Mouse (Mus musculus) liver, embryonic 15.5 days (tissue): ENCODE results near the gene Recql. TPM values are rescaled to one million over a fixed set of nuclear protein-coding genes. Genes with fewer than 3 reads are reported as not detected.

ENCODE experiments used
- ATAC-seq: fragments of 200-750 bp; cut with Nextera tagmentation; 2 replicates; pipeline ENCODE4 v1.8.0; 2017; ENCODE audit warnings: moderate number of reproducible peaks, mild to moderate bottlenecking, moderate library complexity; ENCODE audit not compliant: insufficient read depth
- H3K27ac ChIP-seq: fragments of 300-500 bp; sonication (generic); replicated peaks from 2 replicates; pipeline ENCODE4 v1.5.1; 2015; ENCODE audit warnings: mild to moderate bottlenecking, inconsistent platforms
- H3K27me3 ChIP-seq: fragments of 300-500 bp; sonication (generic); 2 replicates; pipeline ENCODE4 v1.6.1; 2015; ENCODE audit warnings: mild to moderate bottlenecking, inconsistent platforms
- H3K36me3 ChIP-seq: fragments of 300-500 bp; sonication (generic); replicated peaks from 2 replicates; pipeline ENCODE4 v1.6.1; 2015; ENCODE audit warnings: moderate library complexity, mild to moderate bottlenecking, inconsistent platforms
- H3K4me1 ChIP-seq: fragments of 300-500 bp; sonication (generic); replicated peaks from 2 replicates; pipeline ENCODE4 v1.6.1; 2015; ENCODE audit warnings: inconsistent platforms
- H3K4me2 ChIP-seq: fragments of 300-500 bp; sonication (generic); 2 replicates; pipeline ENCODE4 v1.6.1; 2015; ENCODE audit warnings: moderate library complexity, mild to moderate bottlenecking, inconsistent platforms
- H3K4me3 ChIP-seq: fragments of 300-500 bp; sonication (generic); replicated peaks from 2 replicates; pipeline ENCODE4 v1.5.1; 2015; ENCODE audit warnings: mild to moderate bottlenecking, inconsistent platforms
- H3K9ac ChIP-seq: fragments of 300-500 bp; sonication (generic); 2 replicates; pipeline ENCODE4 v1.6.1; 2015; ENCODE audit warnings: moderate library complexity, mild to moderate bottlenecking, inconsistent platforms
- H3K9me3 ChIP-seq: fragments of 300-500 bp; sonication (generic); replicated peaks from 2 replicates; pipeline ENCODE4 v1.6.1; 2016; ENCODE audit warnings: inconsistent platforms
- WGBS: fragments of 180-500 bp; shearing (Covaris S2); methylation state at CpG from one replicate; pipeline ENCODE4 v1.1.7; 2015; ENCODE audit warnings: mixed read lengths; ENCODE audit not compliant: insufficient replicate concordance; 5-methylcytosine and 5-hydroxymethylcytosine counted together
- polyA plus RNA-seq: library from polyadenylated mRNA; unstranded; fragments of >200 nt; fragmentation: Nextera tagmentation; extraction: Ambion mirVana; gene quantifications from 2 replicates; pipeline ENCODE4 v1.2.1, GENCODE M21; 2015

Gene Recql
- polyA plus RNA-seq, 1 experiment from 2014 or later, result 14.2 TPM

DNA sequence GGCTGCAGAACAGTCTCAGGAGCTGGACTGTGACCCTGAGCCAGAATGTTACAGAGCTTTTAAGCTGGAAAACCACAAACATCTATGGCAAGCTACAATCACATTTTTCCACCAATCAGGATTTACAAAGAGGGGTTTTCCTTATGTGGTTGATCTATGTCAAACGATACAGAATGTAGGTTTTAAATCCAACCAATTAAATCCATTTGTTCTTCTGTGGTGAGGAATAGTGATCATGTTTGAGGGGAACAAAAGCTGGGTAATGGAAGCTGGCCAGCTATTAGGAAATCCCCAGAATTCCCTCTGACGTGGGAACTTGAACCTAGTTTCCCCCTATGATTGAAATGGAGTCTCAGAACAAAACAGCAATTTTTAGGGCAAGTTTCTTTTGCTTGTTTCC lies 47.9 kb downstream of the Recql start:
- no peaks in the 10 kb centered on the region for H3K27me3 ChIP-seq
- no peak overlapping the region for H3K27ac ChIP-seq
- H3K9ac ChIP-seq, result no peak overlapping the region
- WGBS, result 45% methylated on average over 2 of the region's 2 CpGs
- no peaks in the 10 kb centered on the region for H3K4me1 ChIP-seq
- ATAC-seq, result no peak
- no peak overlapping the region for H3K4me2 ChIP-seq
- no peak overlapping the region for H3K4me3 ChIP-seq
- no peaks in the 10 kb centered on the region for H3K9me3 ChIP-seq
- no peaks in the 10 kb centered on the region for H3K36me3 ChIP-seq

DNA sequence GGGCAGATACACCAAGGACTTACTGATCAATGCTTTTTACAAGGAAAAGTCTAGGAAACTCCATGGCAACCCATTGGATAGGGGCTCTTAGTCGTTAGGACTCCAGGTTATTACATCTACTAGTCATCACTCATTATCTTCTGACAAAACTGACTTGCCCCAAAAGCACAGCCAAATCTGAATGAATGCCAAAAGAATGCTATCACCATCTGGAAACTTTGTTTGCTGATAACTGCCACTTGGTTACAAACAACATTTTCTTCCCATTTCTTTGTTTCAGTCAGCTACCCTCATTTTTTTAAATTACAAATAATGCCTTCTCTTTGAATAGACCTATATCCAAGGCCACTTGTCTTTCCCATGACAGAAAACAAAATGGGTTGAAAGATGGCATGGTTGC lies 57.7 kb downstream of the Recql start:
- H3K27me3 ChIP-seq, result no peaks in the 10 kb centered on the region
- no peaks in the 10 kb centered on the region for H3K4me1 ChIP-seq
- H3K4me2 ChIP-seq, result no peak overlapping the region
- H3K36me3 ChIP-seq, result no peaks in the 10 kb centered on the region
- no peak overlapping the region for H3K27ac ChIP-seq
- H3K4me3 ChIP-seq, result no peak overlapping the region
- H3K9me3 ChIP-seq, result no peaks in the 10 kb centered on the region
- 30% methylated on average over 1 of the region's 1 CpGs for WGBS
- no peak overlapping the region for H3K9ac ChIP-seq
- ATAC-seq, result no peak

DNA sequence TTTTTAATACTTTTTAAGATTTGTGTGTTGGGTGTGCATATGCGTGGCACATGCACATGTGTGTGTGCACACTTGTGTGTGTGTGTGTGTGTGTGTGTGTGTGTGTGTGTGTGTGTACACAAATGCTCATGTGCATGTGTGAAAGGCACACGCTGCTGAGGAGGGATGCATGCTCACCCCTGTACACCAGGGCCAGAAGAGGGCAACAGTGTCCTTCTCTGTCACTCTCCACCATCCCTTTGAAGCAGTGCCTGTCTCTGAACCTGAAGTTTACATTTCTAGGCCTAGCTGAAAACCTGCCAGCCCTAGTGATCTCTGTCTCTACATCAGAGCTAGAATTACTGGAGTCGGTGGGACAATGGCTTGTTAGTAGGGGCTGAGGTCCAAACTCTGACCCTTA lies 60.3 kb downstream of the Recql start:
- Histone ChIP-seq H3K27ac (no peak overlapping the region), H3K4me1 (no peaks in the 10 kb centered on the region), H3K27me3 (no peaks in the 10 kb centered on the region), H3K4me2 (no peak overlapping the region), H3K4me3 (no peak overlapping the region), H3K36me3 (no peaks in the 10 kb centered on the region), H3K9ac (no peak overlapping the region), H3K9me3 (no peaks in the 10 kb centered on the region)
- ATAC-seq, result no peak
- 53% methylated on average over 3 of the region's 3 CpGs for WGBS

DNA sequence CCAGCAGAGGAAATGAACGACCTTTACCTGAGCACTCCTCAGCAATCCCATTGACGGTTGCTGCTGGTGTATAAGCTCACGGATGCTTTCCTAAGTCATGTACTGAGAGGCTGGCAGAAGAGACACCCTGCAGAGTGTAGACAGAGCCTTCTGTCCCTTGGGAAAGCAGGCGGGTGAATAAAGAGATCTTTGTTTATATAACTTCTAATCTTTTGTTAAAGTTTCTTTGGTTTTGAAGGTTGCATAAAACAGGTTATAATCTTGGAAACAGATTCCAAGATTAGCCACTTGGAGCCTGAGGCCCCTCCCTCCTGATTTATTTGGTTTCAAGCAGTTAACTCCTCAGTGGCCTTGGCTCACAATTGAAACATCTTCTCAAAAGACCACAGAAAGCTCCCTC lies 64.0 kb downstream of the Recql start, which contains the start of gene Slco1a5:
TSS of gene Slco1a5 (minus strand) at position 101 of the 400 bp plus-strand sequence.
- no peaks in the 10 kb centered on the region for H3K9me3 ChIP-seq
- no peak within 1 kb of the TSS for H3K4me3 ChIP-seq
- ATAC-seq, result no peak
- WGBS, result 36% methylated on average over 4 of the region's 4 CpGs
- no peaks in the 10 kb centered on the region for H3K4me1 ChIP-seq
- H3K9ac ChIP-seq, result no peak within 1 kb of the TSS
- no peak within 1 kb of the TSS for H3K27ac ChIP-seq
- H3K36me3 ChIP-seq, result no peaks in the 10 kb centered on the region
- H3K4me2 ChIP-seq, result no peak within 1 kb of the TSS
- no peaks in the 10 kb centered on the region for H3K27me3 ChIP-seq

DNA sequence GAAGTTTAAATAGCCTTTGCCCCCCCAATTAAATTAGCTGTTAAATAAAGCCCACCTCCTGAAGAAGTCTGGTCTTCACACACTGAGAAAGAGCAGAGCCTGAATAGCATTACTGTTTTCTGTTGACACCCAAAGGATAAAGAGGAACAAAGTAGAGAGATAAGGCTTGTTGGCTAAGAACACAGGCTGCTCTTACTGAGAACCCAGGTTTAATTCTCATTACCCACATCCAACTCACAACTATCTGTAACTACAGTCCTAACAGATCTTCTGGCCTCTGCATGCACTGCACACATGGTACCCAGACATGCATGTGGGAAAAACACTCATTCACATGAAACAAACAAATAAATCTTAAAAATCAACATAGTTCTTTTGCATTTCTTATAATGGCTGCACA lies 69.8 kb downstream of the Recql start:
- Histone ChIP-seq H3K4me3 (no peak overlapping the region), H3K9ac (no peak overlapping the region), H3K4me2 (no peak overlapping the region), H3K9me3 (no peaks in the 10 kb centered on the region), H3K36me3 (no peaks in the 10 kb centered on the region), H3K27ac (no peak overlapping the region), H3K27me3 (no peaks in the 10 kb centered on the region), H3K4me1 (no peaks in the 10 kb centered on the region)
- ATAC-seq, result no peak

DNA sequence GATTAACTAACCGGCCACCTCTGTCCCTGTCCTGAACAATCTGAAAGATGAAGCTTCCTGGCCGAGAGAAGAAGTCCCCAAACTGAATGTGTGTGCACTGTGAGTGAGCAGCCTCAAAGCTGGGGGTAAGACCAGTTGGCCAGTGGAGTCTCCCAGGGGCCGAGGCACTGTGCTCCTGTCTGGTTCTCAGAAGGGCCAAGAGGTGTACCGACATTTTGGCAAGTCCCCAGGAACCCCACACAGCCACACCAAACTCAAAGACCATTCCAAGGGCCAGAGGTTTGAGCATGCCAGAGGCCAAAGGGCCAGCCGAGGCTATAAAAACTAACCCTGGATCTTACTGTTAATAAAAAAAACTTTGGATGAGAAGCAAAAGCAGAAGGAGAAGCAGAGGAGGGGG lies 72.6 kb downstream of the Recql start:
- H3K9me3 ChIP-seq, result peaks cover 3% of the 10 kb centered on the region; the same call in 1 of the 2 replicates
- no peak overlapping the region for H3K9ac ChIP-seq
- no peak overlapping the region for H3K4me3 ChIP-seq
- WGBS, result 47% methylated on average over 5 of the region's 5 CpGs
- no peak overlapping the region for H3K27ac ChIP-seq
- no peak for ATAC-seq
- no peaks in the 10 kb centered on the region for H3K4me1 ChIP-seq
- no peaks in the 10 kb centered on the region for H3K36me3 ChIP-seq
- no peaks in the 10 kb centered on the region for H3K27me3 ChIP-seq
- H3K4me2 ChIP-seq, result no peak overlapping the region

DNA sequence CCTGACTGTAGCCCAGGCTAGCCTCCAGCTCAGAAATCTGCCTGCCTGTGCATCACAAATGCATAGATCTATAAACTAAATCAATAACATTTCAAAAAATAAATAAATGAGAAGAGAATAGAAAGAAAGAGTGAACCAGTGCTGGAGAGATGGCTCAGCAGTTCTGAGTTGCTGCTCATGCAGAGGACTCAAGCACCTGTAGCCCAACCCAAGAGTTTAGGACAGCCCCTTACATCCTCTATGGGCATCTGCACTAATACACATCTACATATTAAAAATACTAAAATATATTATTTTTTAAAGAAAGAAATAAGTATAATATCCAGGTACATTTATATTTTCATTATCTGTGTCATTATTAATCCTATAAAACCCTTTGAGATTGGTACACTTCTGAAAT lies 81.8 kb downstream of the Recql start:
- Histone ChIP-seq H3K4me3 (no peak overlapping the region), H3K9me3 (peaks cover 3% of the 10 kb centered on the region; the same call in 1 of the 2 replicates), H3K27ac (no peak overlapping the region), H3K27me3 (no peaks in the 10 kb centered on the region), H3K4me2 (no peak overlapping the region), H3K9ac (no peak overlapping the region), H3K36me3 (no peaks in the 10 kb centered on the region), H3K4me1 (no peaks in the 10 kb centered on the region)
- ATAC-seq, result no peak

Other genes with a start within 250 kb of the Recql start
- gene Slco1a6, start 178.6 kb downstream of the Recql start, polyA plus RNA-seq, result not detected in 2 replicates
- gene Iapp, start 88.7 kb downstream of the Recql start, polyA plus RNA-seq, result 0.28 and 0.35 TPM in 2 replicates
- not detected in 2 replicates for gene Slco1a5, start 64.1 kb downstream of the Recql start, polyA plus RNA-seq
- 4.9 and 5.9 TPM in 2 replicates for gene Pyroxd1, start 41.4 kb downstream of the Recql start, polyA plus RNA-seq
- 30.9 and 32.1 TPM in 2 replicates for gene Golt1b, start 134 bp upstream of the Recql start, polyA plus RNA-seq
- 0.09 and 0.13 TPM in 2 replicates for gene Spx, start 26.4 kb upstream of the Recql start, polyA plus RNA-seq
- 49.8 and 58.9 TPM in 2 replicates for gene Gys2, start 86.0 kb upstream of the Recql start, polyA plus RNA-seq
- 19.5 and 19.7 TPM in 2 replicates for gene Ldhb, start 120.9 kb upstream of the Recql start, polyA plus RNA-seq
- gene Kcnj8, start 184.5 kb upstream of the Recql start, polyA plus RNA-seq, result 2.1 and 2.4 TPM in 2 replicates